Mouse (Mus musculus) bone marrow macrophage, adult 2 months (primary cell): ENCODE results near the gene Glipr2. TPM values are rescaled to one million over a fixed set of nuclear protein-coding genes. Genes with fewer than 3 reads are reported as not detected.
A peak's percentile ranks its signal among the peaks of the same experiment; 100 is the strongest.

Experiments used
- H3K27ac ChIP-seq: 2 replicates; pipeline ENCODE4 v1.5.1; 2012; ENCODE audit warnings: low read depth, low read length; ENCODE audit not compliant: insufficient read depth
- H3K4me1 ChIP-seq: 2 replicates; pipeline ENCODE4 v1.6.1; 2012; ENCODE audit warnings: low read length; ENCODE audit not compliant: control insufficient read depth, insufficient read depth
- H3K4me3 ChIP-seq: 2 replicates; pipeline ENCODE4 v1.5.1; 2012; ENCODE audit warnings: mild to moderate bottlenecking, low read length, moderate library complexity; ENCODE audit not compliant: insufficient read depth
- CTCF ChIP-seq: IDR thresholded peaks from 2 replicates; pipeline ENCODE4 v1.5.1; 2012; ENCODE audit warnings: low read depth, mild to moderate bottlenecking, low read length, moderate library complexity
- POLR2A ChIP-seq: IDR thresholded peaks from 2 replicates; pipeline ENCODE4 v1.6.1; 2012; ENCODE audit warnings: mild to moderate bottlenecking, low read depth, low read length, borderline replicate concordance
- polyA plus RNA-seq: library from polyadenylated mRNA; stranded (reverse); fragments of >200 nt; gene quantifications from 2 replicates; pipeline ENCODE4 v1.2.4, GENCODE M21; 2012; ENCODE audit not compliant: missing spikeins, insufficient read depth, insufficient read length

The Glipr2 gene
- polyA plus RNA-seq: 1.8 and 2.1 TPM in 2 replicates

DNA sequence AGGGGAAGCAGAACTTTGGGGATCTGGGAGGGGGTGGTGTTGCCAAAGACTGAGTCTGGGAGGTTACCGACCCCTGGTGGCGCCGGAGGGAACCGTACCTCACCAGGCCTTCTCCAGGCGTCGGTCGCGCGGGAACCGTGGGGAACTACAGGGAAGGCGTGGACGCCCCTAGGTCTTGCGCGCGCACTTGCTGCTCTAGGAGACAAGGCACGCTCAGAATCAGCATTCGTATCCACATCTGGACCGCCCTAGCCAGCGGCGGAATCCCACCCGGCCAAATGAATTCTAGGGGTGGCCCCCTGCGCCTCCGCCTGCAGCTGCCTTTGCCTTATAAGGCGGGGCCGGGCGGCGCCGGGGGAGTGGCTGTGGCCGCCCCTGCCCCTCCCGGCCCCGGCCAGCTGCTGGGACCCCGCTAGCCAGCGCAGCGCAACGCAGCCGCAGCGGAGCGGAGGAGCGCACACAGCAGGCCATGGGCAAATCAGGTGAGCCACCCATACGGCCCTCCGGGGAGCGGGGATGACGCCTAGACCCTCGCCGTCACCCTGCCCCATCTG lies at the start of gene Glipr2:
Gene Glipr2 (plus strand): TSS at position 110 of the 554 bp plus-strand sequence.
- no peak for TF ChIP-seq POLR2A
- peak; percentile 55 for TF ChIP-seq CTCF
- Histone ChIP-seq H3K4me1 (peaks cover 24% of the 10 kb centered on the region), H3K27ac (no peak within 1 kb of the TSS), H3K4me3 (peak within 1 kb of the TSS; percentile 81)

- TF ChIP-seq CTCF: no peak
- TF ChIP-seq POLR2A: no peak
- Histone ChIP-seq H3K4me3 (no peak overlapping the region), H3K27ac (no peak overlapping the region), H3K4me1 (no peaks in the 10 kb centered on the region)
Observed at GRCm38 (mm10) chr4:43918221-43918620, 39.0 kb upstream of the Glipr2 start.

GRCm38 (mm10) chr4:43920602-43921001 lies 36.6 kb upstream of the Glipr2 start:
- no peak for TF ChIP-seq POLR2A
- TF ChIP-seq CTCF: no peak
- Histone ChIP-seq H3K27ac (no peak overlapping the region), H3K4me3 (no peak overlapping the region), H3K4me1 (peaks cover 3% of the 10 kb centered on the region; the same call in 1 of the 2 replicates)

DNA sequence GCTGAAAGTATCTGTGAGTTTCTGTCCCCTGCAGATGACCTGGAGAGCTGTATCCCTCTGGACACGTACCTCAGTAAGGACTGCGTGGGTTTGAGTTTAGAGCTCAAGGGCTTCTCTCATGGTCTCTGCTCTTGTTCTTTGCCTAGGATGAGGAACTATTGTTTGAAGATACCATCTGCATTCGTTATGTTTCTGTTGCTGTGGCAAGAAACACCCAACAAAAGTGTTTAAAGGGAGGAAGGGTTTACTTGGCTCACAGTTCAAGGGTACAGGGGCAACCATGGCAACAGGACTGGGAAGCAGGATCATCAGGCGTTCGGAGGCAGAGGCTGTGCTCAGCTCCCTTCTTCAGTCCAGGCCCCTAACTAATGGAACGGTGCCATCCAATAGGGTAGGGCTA lies 32.1 kb upstream of the Glipr2 start:
- TF ChIP-seq CTCF (no peak), POLR2A (no peak)
- no peak overlapping the region for H3K27ac ChIP-seq
- H3K4me3 ChIP-seq: no peak overlapping the region
- H3K4me1 ChIP-seq: peaks cover 3% of the 10 kb centered on the region; the same call in 1 of the 2 replicates

DNA sequence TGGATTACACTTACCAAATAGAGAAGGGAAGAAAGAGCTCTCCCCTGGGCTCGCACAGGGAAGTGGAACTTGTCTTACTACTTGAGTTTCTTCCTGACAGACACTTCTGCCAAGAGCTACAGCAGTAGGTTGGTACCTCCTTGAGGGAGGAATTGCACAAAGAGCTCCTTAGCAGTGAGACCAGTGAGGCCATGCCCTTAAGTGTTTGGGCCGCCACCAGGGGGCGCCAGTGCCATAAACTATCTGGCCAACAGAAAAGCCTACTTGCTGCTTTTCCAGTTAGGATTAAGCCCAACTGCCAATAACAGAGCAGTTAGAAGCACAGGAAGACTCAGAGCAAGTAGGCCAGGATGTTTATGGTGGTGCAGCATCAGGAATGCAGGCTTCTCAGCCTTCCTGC lies 31.4 kb upstream of the Glipr2 start:
- Histone ChIP-seq H3K4me1 (peaks cover 3% of the 10 kb centered on the region; the same call in 1 of the 2 replicates), H3K4me3 (no peak overlapping the region), H3K27ac (no peak overlapping the region)
- TF ChIP-seq CTCF: peak; percentile 93
- TF ChIP-seq POLR2A: no peak

- H3K4me1 ChIP-seq: peaks cover 3% of the 10 kb centered on the region; the same call in 1 of the 2 replicates
- TF ChIP-seq CTCF (no peak), POLR2A (no peak)
Observed at GRCm38 (mm10) chr4:43927826-43928225, 29.4 kb upstream of the Glipr2 start.

GRCm38 (mm10) chr4:43931877-43932276 lies 25.3 kb upstream of the Glipr2 start:
- H3K4me3 ChIP-seq: no peak overlapping the region
- H3K4me1 ChIP-seq: peaks cover 2% of the 10 kb centered on the region
- TF ChIP-seq CTCF (no peak), POLR2A (no peak)
- no peak overlapping the region for H3K27ac ChIP-seq

More at GRCm38 (mm10) chr4:43927826-43928225, 29.4 kb upstream of the Glipr2 start:
- H3K4me3 ChIP-seq: no peak overlapping the region
- no peak overlapping the region for H3K27ac ChIP-seq

- peaks cover 4% of the 10 kb centered on the region for H3K4me1 ChIP-seq
- no peak overlapping the region for H3K27ac ChIP-seq
- no peak overlapping the region for H3K4me3 ChIP-seq
- TF ChIP-seq CTCF (no peak), POLR2A (no peak)
Observed at GRCm38 (mm10) chr4:43936186-43936585, 21.0 kb upstream of the Glipr2 start.

DNA sequence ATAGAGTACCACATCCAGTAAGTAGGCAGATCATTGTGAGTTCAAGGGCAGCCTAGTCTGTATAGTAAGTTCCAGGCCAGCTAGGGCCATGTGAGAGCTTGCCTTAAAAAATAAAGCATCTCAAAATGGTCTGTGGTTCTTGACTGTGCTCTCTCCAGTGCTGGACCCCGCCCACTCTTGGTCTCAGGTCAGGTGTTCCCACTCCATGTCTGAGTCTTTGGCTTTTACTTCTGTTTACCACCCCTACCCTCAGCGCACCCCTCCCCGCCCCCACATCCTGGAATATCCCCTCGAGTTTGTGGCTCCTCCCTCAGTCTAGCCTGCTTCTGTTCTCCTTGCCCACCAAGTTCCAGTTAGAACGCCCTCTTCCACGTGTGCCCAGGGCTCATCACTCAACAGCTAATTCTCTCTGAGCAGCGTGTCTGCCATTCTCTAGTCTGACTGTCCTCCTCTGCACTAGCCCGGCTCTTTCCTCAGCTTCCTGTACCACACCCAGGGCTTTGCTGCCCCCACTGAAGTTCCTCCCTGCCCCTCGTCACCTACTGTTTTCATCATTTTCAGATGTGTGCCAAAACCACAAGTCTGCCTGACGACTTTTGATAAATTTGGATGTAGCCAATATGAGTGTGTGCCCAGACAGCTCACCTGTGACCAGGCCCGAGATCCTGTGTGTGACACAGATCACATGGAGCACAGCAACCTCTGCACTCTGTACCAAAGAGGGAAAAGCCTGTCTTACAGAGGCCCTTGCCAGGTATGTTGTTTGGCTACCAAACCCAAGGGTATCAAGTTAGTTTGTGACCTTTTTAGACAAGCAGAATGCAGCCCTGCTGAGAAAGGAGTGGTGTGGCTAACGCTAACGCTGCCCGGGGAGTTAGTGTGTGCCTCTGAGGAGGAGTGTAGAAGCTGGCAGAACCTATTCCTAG lies 20.2 kb upstream of the Glipr2 start:
- H3K27ac ChIP-seq: no peak overlapping the region
- peaks cover 4% of the 10 kb centered on the region for H3K4me1 ChIP-seq
- TF ChIP-seq CTCF: no peak
- TF ChIP-seq POLR2A: no peak
- no peak overlapping the region for H3K4me3 ChIP-seq

GRCm38 (mm10) chr4:43941315-43941714 lies 15.9 kb upstream of the Glipr2 start:
- no peak overlapping the region for H3K27ac ChIP-seq
- no peak overlapping the region for H3K4me3 ChIP-seq

More at GRCm38 (mm10) chr4:43941315-43941714, 15.9 kb upstream of the Glipr2 start:
- H3K4me1 ChIP-seq: peaks cover 4% of the 10 kb centered on the region
- no peak for TF ChIP-seq POLR2A
- no peak for TF ChIP-seq CTCF
